Mouse (Mus musculus): ENCODE results near the gene Trpm3.

Trpm3 gene

DNA sequence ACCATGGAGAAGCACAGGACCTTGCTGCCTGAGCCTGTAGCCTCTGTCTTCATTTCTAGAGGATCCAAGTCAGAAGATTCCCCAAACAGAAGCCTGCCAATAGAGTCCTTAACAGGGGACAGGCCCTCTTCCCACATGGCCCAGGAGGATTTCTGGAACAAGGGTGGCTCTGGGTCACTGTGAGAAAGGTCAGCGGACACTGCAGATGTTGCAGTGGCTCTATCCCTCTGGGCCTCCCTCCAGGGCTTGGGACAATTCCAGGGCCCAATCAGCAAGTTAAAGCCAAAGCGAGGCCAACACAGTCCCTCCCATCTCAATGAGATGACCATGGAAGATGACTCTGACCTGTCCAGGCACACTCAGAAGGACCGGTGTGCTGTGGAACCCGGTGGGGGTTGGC lies 896.1 kb downstream of the Trpm3 start:
- DNase-seq (ENCODE audit: low spot score in 2 of 2): peak; percentile 45 to 87

DNA sequence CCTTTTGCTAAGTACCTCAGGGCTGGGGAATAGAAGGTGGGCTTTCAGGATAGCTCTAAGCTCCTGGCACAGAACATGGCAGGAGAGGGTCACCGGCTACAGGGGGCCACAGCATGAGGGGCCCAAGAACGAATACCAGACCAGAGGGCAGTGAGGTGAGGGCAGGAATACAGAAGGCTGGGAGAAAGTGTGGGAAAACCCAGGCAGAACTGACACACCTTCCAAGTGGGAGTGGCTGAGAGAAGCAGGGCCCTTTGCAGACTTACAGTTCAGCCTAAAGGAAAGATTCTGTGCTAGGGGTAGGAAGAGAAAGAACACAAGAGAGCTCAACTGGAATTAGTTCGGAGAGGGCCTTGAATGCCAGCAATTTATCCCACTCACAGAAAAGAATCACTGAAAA lies 896.9 kb downstream of the Trpm3 start:
- DNase-seq (ENCODE audit: low spot score in 2 of 2): no peak

DNA sequence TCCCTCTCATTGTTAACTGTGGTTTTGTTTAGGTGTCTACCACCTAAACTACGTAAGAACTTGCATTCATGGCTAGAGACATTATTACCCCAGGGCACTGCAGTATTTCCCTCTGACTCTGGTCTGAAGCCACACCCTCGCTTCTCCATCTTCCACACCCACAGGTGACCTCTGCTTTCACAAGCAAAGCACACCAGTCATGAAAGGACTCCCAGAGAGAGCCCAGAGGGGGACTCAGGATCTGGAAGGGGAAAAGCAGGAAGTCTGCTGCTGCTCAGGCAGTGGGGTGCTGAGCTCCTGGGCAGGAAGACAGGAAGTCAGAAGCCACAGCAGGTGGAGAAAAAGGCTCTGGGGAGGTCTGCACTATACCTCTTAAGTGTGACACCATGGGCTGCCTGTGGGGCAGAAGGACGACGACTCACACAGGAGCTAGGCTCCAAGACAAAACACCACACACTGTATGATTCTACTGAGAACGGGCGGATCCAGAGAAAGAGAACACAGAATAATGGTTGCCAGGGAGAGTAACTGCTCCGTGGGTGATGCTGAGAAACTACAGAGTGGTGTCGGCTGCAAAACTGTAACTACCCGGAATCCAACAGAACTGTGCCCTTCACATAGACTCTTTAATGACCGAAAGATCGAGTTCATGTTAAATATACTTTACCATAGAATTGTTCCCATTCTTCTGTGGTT lies 898.1 kb downstream of the Trpm3 start:
- DNase-seq (ENCODE audit: low spot score in 2 of 2): no peak

DNA sequence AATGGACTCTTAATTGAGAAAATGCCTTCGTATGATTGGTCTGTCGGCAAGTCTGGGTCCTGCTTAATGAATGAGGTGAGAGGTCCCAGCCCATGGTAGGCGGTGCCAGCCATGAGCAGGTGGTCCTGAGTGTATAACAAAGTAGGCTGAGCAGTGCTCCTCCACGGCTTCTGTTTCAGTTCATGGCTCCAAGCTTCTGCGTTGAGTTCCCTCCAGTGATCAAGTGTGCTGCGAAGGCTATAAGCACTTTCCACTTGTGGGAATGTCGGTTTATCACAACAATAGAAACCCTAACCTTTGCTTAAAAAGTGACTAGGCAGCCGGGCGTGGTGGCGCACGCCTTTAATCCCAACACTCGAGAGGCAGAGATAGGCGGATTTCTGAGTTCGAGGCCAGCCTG lies 898.7 kb downstream of the Trpm3 start:
- no peak for DNase-seq (ENCODE audit: low spot score in 2 of 2)

DNA sequence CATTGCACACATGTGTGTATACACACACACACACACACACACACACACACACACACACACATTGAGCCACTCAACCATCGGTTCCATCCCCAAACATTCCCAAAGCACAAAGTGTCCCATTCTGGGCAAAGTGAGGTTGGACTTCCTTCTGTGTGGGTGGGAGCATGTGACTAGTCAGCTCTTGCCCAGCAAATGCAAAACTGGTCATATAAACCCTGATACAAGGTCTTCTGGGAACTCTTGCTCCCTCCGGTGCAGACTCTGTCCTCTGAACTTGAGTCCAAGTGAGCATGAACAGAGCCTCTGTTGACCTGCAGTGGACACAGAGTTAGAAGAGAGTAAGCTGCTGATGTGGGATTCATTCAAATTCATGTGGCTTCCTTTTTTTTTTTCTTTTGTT lies 899.5 kb downstream of the Trpm3 start:
- no peak for DNase-seq (ENCODE audit: low spot score in 2 of 2)

DNA sequence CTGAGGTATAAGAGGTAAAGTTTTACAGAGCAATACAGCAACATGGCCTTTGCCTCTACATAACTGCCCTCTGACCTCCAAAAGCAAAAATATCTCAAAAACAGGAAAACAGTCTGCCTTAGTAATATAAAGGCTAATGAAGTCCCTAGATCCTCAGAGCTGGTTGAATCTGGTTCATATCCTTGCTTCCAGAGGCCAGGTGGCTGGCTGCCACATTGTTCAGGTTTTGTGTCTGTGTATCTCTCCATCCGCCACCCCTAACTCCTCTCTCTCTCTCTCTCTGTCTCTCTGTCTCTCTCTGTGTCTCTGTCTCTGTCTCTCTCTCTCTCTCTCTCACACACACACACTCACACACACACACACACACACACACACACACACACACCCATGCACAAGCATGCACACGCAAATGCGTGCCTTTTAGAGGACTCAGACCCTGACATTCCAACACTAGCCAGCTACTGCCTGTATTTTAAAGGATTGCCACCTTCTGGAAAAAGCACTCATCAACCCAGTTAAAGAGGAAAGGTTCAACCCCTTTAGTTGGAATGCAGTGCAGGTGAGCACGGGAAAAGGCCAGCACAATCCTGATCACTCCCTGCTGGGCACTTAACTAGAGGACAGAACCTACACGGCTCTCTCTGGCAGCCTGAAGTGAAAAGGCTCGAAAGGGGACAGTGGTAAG lies 902.8 kb downstream of the Trpm3 start:
- no peak for DNase-seq (ENCODE audit: low spot score in 2 of 2)

DNA sequence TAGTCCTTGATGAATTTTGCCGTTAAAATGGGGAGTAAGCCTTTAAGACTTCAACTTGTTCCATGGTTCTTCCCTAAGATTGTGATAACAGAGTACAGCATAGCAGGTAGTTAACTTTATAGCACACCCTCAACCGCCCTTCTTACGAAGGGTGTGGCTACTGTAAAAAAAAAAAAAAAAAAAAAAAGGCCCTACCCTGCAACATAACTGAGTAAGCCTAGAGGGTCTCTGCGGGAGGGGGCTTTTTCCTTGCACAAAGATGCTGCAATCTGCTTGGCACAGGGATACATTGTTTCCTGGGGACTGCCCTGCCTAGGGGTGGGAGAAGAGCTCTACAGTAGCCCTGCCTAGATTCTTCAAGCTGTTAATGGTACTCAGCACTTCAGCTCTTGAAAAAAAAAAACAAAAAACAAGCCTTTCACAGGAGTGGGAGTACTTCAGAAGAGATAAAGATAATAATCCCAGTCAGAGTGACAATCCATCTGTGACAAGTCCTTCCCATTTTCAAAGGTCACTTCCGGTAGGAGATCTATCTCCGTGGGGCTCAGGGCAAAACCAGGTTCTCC lies 903.4 kb downstream of the Trpm3 start:
- no peak for DNase-seq (ENCODE audit: low spot score in 2 of 2)

DNA sequence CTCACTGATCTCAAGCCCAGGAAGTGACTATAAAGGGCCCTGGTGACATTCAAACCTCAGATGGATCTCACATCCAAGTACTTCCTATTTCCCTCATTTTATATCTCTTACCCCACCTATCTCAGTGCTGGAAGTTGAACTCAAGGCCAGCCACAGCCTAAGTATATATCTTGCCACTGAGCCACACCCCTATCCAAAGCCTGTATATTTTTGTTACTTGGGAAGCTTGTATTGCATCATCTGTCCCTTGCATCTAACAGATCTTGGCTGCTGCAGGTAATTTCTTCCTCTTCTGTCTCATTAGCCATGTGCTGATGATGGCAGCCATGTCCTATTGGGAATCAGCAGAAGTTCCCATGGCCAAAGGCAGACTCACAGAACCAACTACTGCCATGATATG lies 904.9 kb downstream of the Trpm3 start:
- no peak for DNase-seq (ENCODE audit: low spot score in 2 of 2)
